Mouse (Mus musculus): ENCODE measurements at regions not wholly inside any gene's neighbourhood (a gene's known extent, or its start where the extent isn't known, plus 50 kb on each side); places are given as distances from the start of the nearest gene placed in this dataset.

- TF ChIP-seq MAFK (IDR thresholded peaks at IDR 0.05; ENCODE audit: insufficient read depth, low read depth, low read length), result no peak
- TF ChIP-seq HCFC1 (IDR thresholded peaks at IDR 0.05; ENCODE audit: borderline replicate concordance, insufficient read depth, low read length), result no peak
- TF ChIP-seq ZNF384 (IDR thresholded peaks at IDR 0.05; ENCODE audit: low read depth, low read length), result no peak
- TF ChIP-seq ZC3H11A (IDR thresholded peaks at IDR 0.05; ENCODE audit: borderline replicate concordance, low read depth, low read length), result no peak
These were observed 319.0 kb upstream of the Kif2a start for GRCm38 (mm10) chr13:107340802-107341364.
